Mouse (Mus musculus) embryonic facial prominence, embryonic 10.5 days (tissue): ENCODE data around the gene Tcp11. TPM values are rescaled to one million over a fixed set of nuclear protein-coding genes. Genes with fewer than 3 reads are reported as not detected.

ENCODE experiments used
- DNase-seq: peaks from one replicate; pipeline ENCODE4 v3.0.0-alpha.2; 2017; ENCODE audit warnings: low spot score
- H3K27ac ChIP-seq: fragments of 300-500 bp; sonication (generic); replicated peaks from 2 replicates; pipeline ENCODE4 v1.5.1; 2016; ENCODE audit warnings: mild to moderate bottlenecking
- H3K27me3 ChIP-seq: fragments of 300-500 bp; sonication (generic); replicated peaks from 2 replicates; pipeline ENCODE4 v1.6.1; 2016; ENCODE audit warnings: low read depth, mild to moderate bottlenecking; ENCODE audit not compliant: poor library complexity, severe bottlenecking
- H3K36me3 ChIP-seq: fragments of 300-500 bp; sonication (generic); replicated peaks from 2 replicates; pipeline ENCODE4 v1.6.1; 2016; ENCODE audit warnings: mild to moderate bottlenecking, moderate library complexity
- H3K4me1 ChIP-seq: fragments of 300-500 bp; sonication (generic); 2 replicates; pipeline ENCODE4 v1.6.1; 2016
- H3K4me3 ChIP-seq: fragments of 300-500 bp; sonication (generic); 2 replicates; pipeline ENCODE4 v1.5.1; 2016; ENCODE audit warnings: mild to moderate bottlenecking, moderate library complexity
- H3K9me3 ChIP-seq: fragments of 300-500 bp; sonication (generic); 2 replicates; pipeline ENCODE4 v1.6.1; 2016; ENCODE audit warnings: mild to moderate bottlenecking
- WGBS: fragments of 180-500 bp; shearing (Covaris S2); methylation state at CpG from one replicate; pipeline ENCODE4 v1.1.7; 2016; 5-methylcytosine and 5-hydroxymethylcytosine counted together
- polyA plus RNA-seq: library from polyadenylated mRNA; unstranded; fragments of >200 nt; fragmentation: Nextera tagmentation; extraction: Ambion mirVana; gene quantifications from 2 replicates; pipeline ENCODE4 v1.2.1, GENCODE M21; 2016

Gene Tcp11
- 0.54 and 0.83 TPM in 2 replicates for polyA plus RNA-seq

GRCm38 (mm10) chr17:28080045-28080816, at the start of gene Tcp11:
TSS of gene Tcp11 (minus strand) at chr17:28080639.
- peak within 1 kb of the TSS; percentile 71 for H3K4me3 ChIP-seq
- H3K27ac ChIP-seq, result peak within 1 kb of the TSS; percentile 63
- no peaks in the 10 kb centered on the region for H3K9me3 ChIP-seq
- H3K36me3 ChIP-seq, result no peaks in the 10 kb centered on the region
- WGBS, result 1% methylated on average over 57 of the region's 57 CpGs
- DNase-seq, result peak; percentile 89
- peaks cover 34% of the 10 kb centered on the region for H3K4me1 ChIP-seq
- peaks cover 59% of the 10 kb centered on the region for H3K27me3 ChIP-seq

GRCm38 (mm10) chr17:28129796-28130195, 49.4 kb upstream of the Tcp11 start:
- DNase-seq, result no peak
- 0 out of 2 replicates have a peak, but pooled peaks cover 7% of the 10 kb centered on the region for H3K27me3 ChIP-seq
- 0 out of 2 replicates have a peak overlapping the region, but pooled peaks have one; percentile 14 for H3K27ac ChIP-seq
- no peaks in the 10 kb centered on the region for H3K36me3 ChIP-seq
- no peaks in the 10 kb centered on the region for H3K9me3 ChIP-seq
- no peak overlapping the region for H3K4me3 ChIP-seq
- WGBS, result 90% methylated on average over 5 of the region's 5 CpGs
- peaks cover 19% of the 10 kb centered on the region for H3K4me1 ChIP-seq

GRCm38 (mm10) chr17:28124368-28124767, 43.9 kb upstream of the Tcp11 start:
- 71% methylated on average over 8 of the region's 8 CpGs for WGBS
- H3K27me3 ChIP-seq, result peaks cover 22% of the 10 kb centered on the region
- H3K9me3 ChIP-seq, result no peaks in the 10 kb centered on the region
- DNase-seq, result no peak
- no peak overlapping the region for H3K4me3 ChIP-seq
- H3K36me3 ChIP-seq, result no peaks in the 10 kb centered on the region
- no peak overlapping the region for H3K27ac ChIP-seq
- peaks cover 22% of the 10 kb centered on the region for H3K4me1 ChIP-seq

GRCm38 (mm10) chr17:28123627-28124026, 43.2 kb upstream of the Tcp11 start:
- H3K36me3 ChIP-seq, result no peaks in the 10 kb centered on the region
- no peaks in the 10 kb centered on the region for H3K9me3 ChIP-seq
- no peak for DNase-seq
- peak overlapping the region; percentile 62 for H3K27ac ChIP-seq
- WGBS, result 13% methylated on average over 7 of the region's 7 CpGs
- no peak overlapping the region for H3K4me3 ChIP-seq
- peaks cover 22% of the 10 kb centered on the region for H3K4me1 ChIP-seq
- H3K27me3 ChIP-seq, result peaks cover 22% of the 10 kb centered on the region

GRCm38 (mm10) chr17:28122949-28123348, 42.5 kb upstream of the Tcp11 start:
- peaks cover 22% of the 10 kb centered on the region for H3K27me3 ChIP-seq
- no peaks in the 10 kb centered on the region for H3K36me3 ChIP-seq
- WGBS, result 55% methylated on average over 13 of the region's 13 CpGs
- no peaks in the 10 kb centered on the region for H3K9me3 ChIP-seq
- H3K4me1 ChIP-seq, result peaks cover 24% of the 10 kb centered on the region
- DNase-seq, result no peak
- H3K27ac ChIP-seq, result peak overlapping the region; percentile 62
- H3K4me3 ChIP-seq, result no peak overlapping the region

GRCm38 (mm10) chr17:28120460-28120859, 40.0 kb upstream of the Tcp11 start:
- DNase-seq, result no peak
- 86% methylated on average over 5 of the region's 5 CpGs for WGBS
- Histone ChIP-seq H3K4me1 (peaks cover 37% of the 10 kb centered on the region), H3K36me3 (no peaks in the 10 kb centered on the region), H3K27ac (peak overlapping the region; percentile 16; the same call in 1 of the 2 replicates), H3K4me3 (no peak overlapping the region), H3K9me3 (no peaks in the 10 kb centered on the region), H3K27me3 (peaks cover 22% of the 10 kb centered on the region)

- Histone ChIP-seq H3K27me3 (peaks cover 2% of the 10 kb centered on the region), H3K4me3 (no peak overlapping the region), H3K36me3 (no peaks in the 10 kb centered on the region), H3K4me1 (peaks cover 34% of the 10 kb centered on the region), H3K27ac (peak overlapping the region; percentile 35; the same call in 1 of the 2 replicates), H3K9me3 (no peaks in the 10 kb centered on the region)
- 57% methylated on average over 19 of the region's 19 CpGs for WGBS
- DNase-seq, result no peak
Measured at GRCm38 (mm10) chr17:28117451-28118209, 37.2 kb upstream of the Tcp11 start.

GRCm38 (mm10) chr17:28116335-28116734, 35.9 kb upstream of the Tcp11 start:
- Histone ChIP-seq H3K9me3 (no peaks in the 10 kb centered on the region), H3K27me3 (no peaks in the 10 kb centered on the region), H3K36me3 (no peaks in the 10 kb centered on the region), H3K4me3 (no peak overlapping the region), H3K27ac (no peak overlapping the region), H3K4me1 (peaks cover 37% of the 10 kb centered on the region)
- 81% methylated on average over 9 of the region's 9 CpGs for WGBS
- no peak for DNase-seq

GRCm38 (mm10) chr17:28112266-28112665, 31.8 kb upstream of the Tcp11 start:
- H3K9me3 ChIP-seq, result 0 out of 2 replicates have a peak, but pooled peaks cover 5% of the 10 kb centered on the region
- H3K27me3 ChIP-seq, result no peaks in the 10 kb centered on the region
- no peak for DNase-seq
- no peak overlapping the region for H3K27ac ChIP-seq
- no peak overlapping the region for H3K4me3 ChIP-seq
- 90% methylated on average over 8 of the region's 8 CpGs for WGBS
- H3K4me1 ChIP-seq, result peaks cover 52% of the 10 kb centered on the region
- no peaks in the 10 kb centered on the region for H3K36me3 ChIP-seq

- peak; percentile 57 for DNase-seq
- Histone ChIP-seq H3K9me3 (0 out of 2 replicates have a peak, but pooled peaks cover 8% of the 10 kb centered on the region), H3K27me3 (0 out of 2 replicates have a peak, but pooled peaks cover 4% of the 10 kb centered on the region), H3K4me3 (0 out of 2 replicates have a peak overlapping the region, but pooled peaks have one; percentile 8), H3K4me1 (peaks cover 37% of the 10 kb centered on the region), H3K36me3 (no peaks in the 10 kb centered on the region), H3K27ac (peak overlapping the region; percentile 65)
- WGBS, result 22% methylated on average over 14 of the region's 14 CpGs
Measured at GRCm38 (mm10) chr17:28107275-28107674, 26.8 kb upstream of the Tcp11 start.

GRCm38 (mm10) chr17:28106352-28106751, 25.9 kb upstream of the Tcp11 start:
- Histone ChIP-seq H3K27me3 (0 out of 2 replicates have a peak, but pooled peaks cover 4% of the 10 kb centered on the region), H3K4me1 (peaks cover 42% of the 10 kb centered on the region), H3K27ac (peak overlapping the region; percentile 65; the same call in 1 of the 2 replicates), H3K36me3 (no peaks in the 10 kb centered on the region), H3K9me3 (0 out of 2 replicates have a peak, but pooled peaks cover 8% of the 10 kb centered on the region), H3K4me3 (no peak overlapping the region)
- 78% methylated on average over 6 of the region's 6 CpGs for WGBS
- DNase-seq, result no peak

- H3K4me3 ChIP-seq, result no peak overlapping the region
- H3K27me3 ChIP-seq, result 0 out of 2 replicates have a peak, but pooled peaks cover 4% of the 10 kb centered on the region
- H3K9me3 ChIP-seq, result 0 out of 2 replicates have a peak, but pooled peaks cover 8% of the 10 kb centered on the region
- H3K36me3 ChIP-seq, result no peaks in the 10 kb centered on the region
- DNase-seq, result no peak
- H3K4me1 ChIP-seq, result peaks cover 26% of the 10 kb centered on the region
- H3K27ac ChIP-seq, result no peak overlapping the region; the same call in 1 of the 2 replicates
- 87% methylated on average over 6 of the region's 6 CpGs for WGBS
Measured at GRCm38 (mm10) chr17:28104416-28104815, 24.0 kb upstream of the Tcp11 start.
